Mouse (Mus musculus): ENCODE data around the gene Cecr2.

- TF ChIP-seq CTCF (IDR thresholded peaks at IDR 0.05; ENCODE audit: low read depth) (no peak), EP300 (IDR thresholded peaks at IDR 0.05; ENCODE audit: low read depth) (no peak)
Measured at GRCm38 (mm10) chr6:120743130-120743529, 77.0 kb downstream of the Cecr2 start.
